Mouse (Mus musculus) gonadal fat pad, adult 2 months (tissue): ENCODE results near the gene Il13ra1. TPM values are rescaled to one million over a fixed set of nuclear protein-coding genes. Genes with fewer than 3 reads are reported as not detected.

ENCODE experiments used
- DNase-seq: peaks from one replicate; pipeline ENCODE4 v3.0.0-alpha.2; 2012; ENCODE audit warnings: low read depth
- polyA plus RNA-seq: library from polyadenylated mRNA; depleted of rRNA; stranded (reverse); fragments of >200 nt; gene quantifications from 2 replicates; pipeline ENCODE4 v1.2.3, GENCODE M21; 2012; rRNA removed

Gene Il13ra1
- polyA plus RNA-seq, result 5.2 and 7.1 TPM in 2 replicates

DNA sequence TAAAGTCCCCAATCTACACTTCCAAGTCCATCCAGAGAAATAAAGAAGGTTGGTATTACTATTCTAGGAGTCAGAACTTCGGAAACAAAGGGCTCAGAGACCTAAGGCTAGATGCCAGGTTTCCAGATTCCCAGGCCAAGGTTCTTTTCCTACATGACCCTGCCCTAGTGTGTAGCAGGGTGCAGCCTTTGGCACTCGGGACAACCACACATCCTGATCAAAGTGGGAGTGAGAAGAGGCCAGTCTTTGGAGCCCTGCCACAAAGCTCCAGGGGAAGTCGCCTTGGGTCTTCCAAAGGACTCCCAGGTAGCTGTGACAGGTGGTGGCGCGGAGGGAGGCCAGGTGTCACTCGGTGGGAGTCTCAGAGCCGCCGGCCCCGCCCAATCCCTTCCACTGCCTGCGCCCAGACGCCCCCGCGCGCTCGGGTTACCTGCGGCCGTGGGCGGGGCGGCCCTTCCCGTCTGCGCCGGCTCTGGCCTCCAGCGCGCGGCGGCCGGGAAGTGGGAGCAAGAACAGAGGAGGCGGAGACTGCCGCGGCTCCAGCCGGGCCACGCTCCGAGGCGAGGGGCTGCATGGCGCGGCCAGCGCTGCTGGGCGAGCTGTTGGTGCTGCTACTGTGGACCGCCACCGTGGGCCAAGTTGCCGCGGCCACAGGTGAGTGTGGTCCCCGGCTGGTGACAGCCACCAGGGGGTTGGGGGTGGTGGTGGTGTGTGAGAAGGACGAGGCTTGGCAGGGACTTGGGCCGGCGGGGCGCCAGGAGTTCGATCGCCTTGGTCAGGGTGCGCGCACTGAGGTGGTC lies at the start of gene Il13ra1:
Gene Il13ra1, plus strand, starts transcription at position 489 of the 800 bp plus-strand sequence.
- no peak for DNase-seq

DNA sequence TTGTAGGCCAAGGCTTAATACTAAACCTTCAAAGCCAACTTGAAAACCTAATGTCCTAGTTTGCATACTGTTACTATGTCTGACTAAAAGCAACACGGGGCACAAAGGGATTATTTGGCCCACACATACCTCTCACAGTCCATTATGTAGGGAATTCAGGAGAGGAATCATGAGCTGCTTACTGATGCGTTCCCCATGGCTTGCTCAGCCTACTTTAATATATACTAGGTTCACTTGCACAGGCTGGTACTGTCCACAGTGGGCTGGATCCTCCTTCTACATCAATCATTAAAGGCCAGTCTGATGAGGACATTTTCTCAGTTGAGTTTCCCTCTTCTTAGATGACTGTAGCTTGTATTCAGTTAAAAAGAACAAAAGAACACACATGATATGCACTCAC lies 37.9 kb upstream of the Il13ra1 start:
- DNase-seq, result no peak

DNA sequence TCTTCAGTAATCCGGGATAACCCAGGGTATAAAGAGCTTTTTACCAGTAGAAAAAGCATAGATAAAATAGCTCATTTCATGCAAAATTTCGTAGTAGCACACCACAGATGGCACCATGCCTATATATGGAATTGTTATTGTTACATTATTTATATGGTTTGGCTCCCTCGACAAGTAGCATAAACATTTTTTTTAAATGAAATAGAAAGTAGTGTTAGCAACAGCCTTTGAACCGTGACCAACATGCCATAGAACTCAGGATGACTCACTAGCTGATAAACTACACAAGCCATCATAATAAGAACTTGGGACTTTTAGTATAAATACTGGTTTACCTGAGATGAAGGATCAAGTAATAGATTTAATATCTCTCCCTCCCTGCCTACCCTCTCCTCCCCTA lies 34.7 kb upstream of the Il13ra1 start:
- no peak for DNase-seq

DNA sequence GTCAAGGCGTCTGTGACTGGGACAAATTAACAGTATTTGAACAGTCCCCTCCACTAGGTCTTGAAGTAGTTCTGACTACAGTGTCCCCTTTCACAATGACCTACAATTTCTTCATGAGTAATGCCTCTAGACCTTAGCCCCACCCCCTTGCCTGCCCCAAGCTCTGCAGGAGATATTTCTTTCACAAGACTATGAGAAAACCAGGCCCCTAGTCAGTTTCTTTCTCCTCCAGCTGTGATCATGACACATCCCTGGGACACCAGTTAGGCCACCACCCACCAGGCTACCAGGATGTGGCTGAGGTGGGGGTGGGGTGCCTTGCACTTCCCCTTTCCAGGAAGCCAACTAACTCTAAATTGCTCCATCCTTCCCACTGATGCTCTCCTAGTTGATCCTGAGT lies 29.0 kb upstream of the Il13ra1 start:
- DNase-seq, result no peak

DNA sequence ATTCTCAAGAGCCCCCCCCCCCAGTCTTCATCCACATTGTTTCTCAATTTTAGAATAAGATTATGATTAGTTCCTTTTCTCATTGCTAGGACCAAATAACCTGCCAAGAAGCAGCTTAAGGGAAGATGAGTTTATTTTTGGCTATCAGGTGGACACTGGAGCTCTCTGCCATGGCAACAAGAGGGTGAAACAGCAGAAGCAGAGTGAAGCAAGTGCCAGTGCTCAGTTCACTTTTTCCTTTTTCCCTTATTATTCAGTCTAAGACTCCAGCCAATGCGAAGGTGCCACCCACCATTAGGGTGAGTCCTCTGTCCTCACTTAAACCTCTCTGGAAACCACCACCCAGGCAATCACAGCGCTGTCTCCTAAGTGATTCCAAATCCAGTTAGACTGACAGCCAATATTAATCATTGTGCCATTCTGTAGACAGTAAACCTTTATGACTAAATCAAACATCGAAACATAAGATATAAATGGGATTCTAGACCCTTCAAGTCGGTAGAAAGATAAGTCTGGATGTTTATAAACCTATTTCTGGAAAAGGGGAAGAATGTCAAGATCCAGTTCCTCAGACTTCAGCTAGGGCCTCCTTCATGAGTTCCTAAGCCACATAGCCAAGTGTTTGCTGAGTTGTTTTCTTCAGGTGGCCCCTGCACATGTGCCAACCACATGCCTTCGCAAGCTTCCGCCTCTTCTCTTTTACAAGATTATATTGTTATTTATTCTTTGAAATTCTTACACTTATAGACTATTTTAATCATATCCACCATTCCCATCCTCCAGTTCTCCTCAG lies 23.2 kb upstream of the Il13ra1 start:
- no peak for DNase-seq

DNA sequence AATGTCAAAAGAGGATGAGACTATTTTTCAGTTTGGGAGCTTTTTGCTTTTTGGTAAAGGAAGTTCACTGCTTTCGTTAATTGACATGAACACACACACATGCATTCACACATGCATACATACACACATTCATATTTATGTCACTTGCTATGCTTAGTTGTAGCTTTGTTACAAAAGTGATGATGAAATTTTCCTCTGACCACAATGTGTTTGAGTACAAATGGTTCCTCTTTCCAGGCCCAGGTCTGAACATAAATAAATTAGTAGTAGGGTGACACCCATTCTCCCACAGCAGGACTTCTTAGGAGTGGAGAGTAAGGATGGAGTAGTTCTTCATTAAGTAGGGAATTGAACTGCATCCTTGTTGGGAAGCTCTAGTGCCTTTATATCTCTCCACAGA lies 11.0 kb upstream of the Il13ra1 start:
- DNase-seq, result no peak

DNA sequence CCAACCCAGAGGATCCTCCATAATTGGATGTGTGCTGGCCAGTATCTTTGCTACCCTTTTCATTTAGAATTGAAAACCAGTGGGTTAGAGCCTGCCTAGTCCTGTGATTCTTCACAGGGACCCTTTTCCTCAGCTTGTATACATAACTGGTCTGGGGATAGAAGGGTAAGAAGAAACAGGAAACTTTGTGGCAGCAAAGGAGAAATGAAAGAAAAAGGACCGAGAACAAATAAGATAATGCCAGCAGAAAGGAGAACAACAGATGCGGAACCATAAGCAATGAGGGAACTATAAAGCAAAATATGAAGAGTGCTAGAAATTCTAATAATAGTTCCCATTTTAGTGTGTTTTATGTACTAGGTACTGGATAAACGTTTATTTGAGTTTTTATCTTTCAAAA lies 10.6 kb upstream of the Il13ra1 start:
- DNase-seq, result no peak

DNA sequence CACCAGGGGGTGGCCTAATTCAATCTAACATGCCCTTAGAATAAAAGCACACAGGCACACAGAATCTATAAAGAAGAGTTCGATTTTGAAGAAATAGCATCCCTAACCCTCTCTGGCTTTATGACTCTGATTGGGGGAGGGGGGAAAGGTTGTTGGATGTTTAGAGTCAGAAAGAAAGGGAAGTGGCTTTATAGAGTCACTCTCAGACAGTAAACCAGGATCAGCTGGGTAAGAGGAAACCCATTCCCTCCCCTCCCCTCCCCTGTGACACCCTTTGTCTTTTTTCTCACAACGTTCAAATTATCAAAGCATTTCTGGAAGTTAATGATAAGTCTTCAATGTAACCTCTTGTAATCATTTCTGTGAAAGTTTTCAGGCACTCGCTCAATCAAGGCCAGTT lies 3.3 kb upstream of the Il13ra1 start:
- no peak for DNase-seq

DNA sequence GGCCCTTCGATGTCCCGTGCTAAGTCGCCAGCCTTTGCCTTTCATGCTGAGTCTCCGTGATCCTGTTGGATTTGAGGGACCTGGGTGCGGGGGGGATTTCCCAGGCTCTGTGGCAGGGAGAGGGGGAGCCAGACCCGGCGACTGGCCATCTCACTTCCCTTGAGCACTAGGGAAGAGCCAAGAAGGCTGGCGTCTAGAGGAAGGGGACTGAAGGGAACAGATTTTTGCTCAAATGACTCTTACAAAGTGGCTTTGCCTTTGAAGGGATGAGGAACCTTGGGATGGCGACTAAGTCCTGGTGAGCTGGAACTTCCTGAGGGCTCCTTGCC lies 476 bp downstream of the Il13ra1 start:
- DNase-seq, result no peak

DNA sequence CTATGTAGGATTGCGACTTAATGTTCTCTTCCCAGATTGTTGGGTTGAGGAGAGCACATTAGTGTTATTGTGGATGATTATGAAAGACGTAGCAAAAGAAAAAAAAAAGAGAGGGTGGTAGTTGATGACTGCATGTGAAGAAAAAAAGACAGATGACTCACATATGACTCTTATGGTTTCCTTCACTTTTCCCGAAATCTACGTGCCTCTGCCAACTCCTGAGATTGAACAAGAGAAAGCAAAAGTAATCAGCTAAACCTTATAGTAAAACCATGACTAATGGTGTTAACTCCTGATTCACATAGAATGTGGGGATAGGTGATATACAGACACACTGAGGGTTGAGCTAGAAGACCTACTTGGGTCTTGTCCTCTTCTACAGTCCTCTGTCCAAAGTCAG lies 3.3 kb downstream of the Il13ra1 start:
- no peak for DNase-seq

DNA sequence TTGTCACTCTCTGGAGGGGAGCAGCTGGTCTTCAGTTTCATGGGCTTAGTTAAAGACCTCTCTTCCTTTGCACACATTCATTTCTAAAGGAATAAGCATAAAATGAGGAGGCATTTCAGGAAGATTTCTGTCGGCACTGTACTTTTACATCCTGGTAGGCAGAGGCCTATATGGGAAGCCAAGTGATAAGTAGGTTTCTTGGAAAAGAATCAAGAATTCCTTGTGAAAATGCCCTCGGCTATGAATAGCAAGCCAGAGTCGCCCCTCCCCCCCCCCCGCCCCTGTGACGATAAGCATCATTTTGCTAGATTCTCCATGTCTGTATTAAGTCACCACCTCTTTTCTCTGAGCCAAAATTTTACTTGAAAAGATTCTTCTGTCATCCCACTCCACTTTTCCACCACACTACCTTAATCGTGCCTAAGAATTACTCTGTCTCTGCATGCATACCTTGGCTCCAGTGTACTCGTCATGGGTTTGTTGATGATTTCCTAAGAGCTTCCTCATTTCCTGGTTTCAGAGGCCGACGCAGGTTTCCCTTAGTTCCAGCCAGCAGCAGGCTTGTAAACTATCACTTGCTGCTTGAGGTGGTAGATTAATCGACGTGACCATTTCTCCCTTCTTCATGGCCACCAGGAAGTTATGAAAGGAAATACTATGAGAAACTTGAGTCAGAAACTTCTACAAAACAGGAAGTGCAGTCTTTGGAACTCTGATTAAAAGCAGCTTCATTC lies 17.3 kb downstream of the Il13ra1 start:
- peak; percentile 13 for DNase-seq

DNA sequence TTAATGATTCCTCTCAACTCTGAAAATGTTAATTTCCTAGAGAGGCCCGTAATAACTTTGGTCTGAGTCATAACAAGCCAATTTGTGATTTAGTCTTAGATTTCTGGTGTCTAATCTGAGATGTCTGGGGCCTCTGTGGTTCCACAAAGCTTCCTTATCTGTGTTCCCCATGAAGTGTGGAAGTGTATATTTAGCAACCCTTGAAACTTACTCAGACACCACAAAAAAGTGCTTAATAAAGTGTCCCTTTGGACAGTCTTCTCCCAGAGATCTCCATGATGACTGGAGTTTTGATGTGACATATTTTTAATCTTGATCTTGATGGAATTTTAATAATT lies 17.8 kb downstream of the Il13ra1 start:
- no peak for DNase-seq

DNA sequence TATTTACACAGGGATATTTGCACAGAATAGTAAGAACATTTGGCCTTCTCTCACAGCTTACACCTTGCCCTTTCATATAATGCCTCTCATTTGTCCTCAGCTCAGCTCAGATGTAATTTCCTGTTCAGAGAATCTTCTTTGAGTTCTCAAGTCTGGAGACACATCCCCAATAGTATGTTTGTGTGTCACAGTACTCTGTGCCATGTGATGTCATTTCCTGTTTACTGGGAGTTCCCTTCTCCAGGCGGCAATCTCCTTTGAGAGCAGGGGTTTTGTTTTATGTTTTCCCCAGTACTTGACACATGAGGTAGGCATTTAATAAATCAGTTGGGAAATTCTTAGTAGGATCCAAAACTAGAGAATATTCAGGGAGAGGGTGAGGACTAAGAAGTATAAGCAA lies 24.4 kb downstream of the Il13ra1 start:
- DNase-seq, result no peak

DNA sequence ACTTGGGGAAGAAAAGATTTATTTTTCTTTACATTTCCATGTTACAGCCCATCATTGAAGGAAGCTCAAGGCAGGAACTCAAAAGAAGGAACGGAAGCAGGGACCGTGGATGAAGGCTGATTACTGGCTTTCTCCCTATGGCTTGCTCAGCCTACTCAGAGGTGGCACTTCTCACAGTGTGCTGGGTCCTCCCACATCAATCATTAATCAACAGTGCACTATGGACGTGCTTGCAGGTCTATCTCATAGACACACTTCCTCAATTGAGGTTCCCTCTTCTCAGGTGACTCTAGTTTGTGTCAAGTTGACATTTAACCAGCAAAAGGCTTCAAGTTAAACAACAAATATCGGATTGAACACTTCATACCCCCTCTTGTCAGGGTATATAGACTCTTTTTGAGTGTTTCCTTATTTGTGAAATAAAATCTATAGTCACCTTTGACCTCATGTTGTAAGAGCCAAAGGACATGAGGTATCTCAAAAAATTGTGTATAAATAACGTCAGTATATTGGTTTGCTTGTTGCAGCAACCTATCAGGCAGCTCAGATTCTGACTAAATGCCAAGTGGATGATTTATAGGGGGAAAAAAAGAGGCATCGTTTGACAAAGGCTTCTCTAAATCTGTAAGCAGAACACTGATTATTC lies 30.2 kb downstream of the Il13ra1 start:
- no peak for DNase-seq

DNA sequence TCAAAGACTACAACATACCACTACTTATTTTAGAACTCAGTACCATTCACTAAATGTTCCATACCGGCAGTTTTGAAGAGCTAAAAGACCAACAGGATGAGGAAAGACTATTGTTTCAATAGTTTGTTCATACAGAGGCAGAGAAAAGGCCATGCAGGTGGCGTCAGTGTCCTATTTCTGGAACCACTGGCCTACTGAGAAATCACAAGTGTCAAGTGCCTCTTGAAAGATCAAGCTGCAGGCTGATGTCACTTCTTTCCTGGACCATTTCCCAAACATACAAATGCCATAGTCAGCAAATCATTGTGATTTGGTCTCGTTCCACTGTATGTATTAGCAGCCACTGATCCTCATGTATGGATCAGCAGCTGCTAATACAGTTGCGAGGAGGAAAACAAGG lies 34.8 kb downstream of the Il13ra1 start:
- no peak for DNase-seq

DNA sequence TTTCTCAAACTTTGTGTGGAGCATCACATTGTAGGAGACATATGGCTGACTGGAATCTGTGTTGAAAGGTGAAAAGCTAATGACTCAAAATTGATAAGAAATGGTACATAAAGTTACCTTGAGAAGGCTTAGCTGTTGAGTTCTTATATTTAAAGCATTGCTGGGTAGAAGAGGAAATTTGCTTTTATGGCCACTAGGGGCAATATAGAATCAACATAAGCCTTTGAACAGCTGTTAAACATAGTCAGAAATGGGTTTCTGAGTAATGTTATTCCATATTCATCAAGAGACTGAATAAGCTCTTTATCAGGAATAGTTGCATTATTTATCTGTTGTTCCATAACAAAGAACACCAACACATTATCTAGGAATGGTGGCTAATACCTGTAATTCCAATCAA lies 38.2 kb downstream of the Il13ra1 start:
- no peak for DNase-seq

DNA sequence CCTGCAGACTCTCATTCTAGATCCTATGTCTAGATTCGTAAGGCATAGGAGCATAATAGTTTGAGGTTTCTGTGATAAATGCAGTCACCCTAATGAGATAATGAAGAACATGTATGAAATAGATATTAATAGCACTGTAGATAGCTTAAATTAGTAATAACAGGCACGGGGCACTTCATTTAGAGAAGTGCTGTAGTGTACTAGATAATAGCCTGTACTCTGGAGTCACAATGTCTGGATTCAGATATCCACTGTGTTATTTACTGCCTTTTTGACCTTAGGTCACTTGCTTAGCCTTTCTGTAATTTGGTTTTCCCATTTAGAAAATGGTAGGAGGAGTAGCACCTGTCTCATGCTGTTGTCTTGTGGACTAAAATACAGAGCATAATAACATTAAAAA lies 44.8 kb downstream of the Il13ra1 start:
- no peak for DNase-seq

DNA sequence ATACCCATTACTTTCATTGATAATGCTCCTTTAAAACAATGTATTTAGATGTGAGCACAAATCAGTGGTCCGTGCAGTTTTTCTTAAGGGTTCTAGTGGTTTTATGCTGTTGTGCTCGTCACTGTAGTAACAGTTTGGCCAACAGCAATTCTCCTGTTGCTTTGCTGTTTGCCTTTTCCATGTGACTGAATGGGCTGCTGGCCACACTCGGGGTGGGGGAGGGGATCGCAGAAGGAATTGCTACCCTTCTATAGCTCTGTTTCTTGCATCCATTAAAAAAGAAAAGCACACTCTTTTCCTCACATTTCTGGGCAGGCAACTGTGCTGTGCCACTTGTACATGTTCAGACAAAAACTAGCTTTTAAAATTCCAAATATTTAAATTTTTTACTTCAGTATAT lies 49.7 kb downstream of the Il13ra1 start:
- no peak for DNase-seq

DNA sequence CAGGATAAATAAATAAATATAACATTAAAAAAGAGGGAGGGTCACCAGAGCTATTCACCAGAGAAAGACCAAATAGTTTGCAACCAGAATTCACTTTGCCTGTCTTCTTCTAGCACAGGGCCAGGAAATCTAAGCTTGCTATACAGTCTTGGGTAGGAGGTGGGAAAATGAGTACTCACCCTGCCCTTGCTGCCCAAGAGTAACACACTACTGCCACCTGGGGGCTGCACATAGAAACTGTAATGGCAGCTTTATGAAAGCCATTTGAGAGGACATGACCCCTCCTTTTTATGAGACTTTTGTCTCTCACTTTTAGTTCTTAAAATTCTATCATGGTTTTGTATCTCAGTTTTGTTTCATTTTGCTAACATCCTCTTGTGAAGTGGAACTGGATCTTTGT lies 71.7 kb downstream of the Il13ra1 start:
- no peak for DNase-seq

DNA sequence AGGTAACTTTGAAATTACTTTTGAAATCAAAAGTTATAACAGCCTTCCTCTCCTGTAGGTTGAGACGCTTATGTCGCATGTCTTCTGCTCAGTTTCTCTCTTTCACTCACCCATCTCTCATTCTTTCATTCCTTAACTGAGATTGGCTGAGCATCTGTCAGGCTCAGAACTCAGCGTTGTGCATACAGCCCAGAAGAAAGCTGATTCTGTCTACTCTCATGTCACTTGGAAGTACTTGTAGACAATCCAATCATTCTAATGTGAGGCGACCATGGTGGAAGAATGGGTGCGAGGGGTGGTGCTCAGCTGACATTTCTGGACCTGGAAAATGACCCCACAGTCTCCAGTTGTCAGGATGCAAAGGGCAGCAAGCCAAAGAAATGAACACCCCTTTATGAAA lies 74.1 kb downstream of the Il13ra1 start:
- no peak for DNase-seq

DNA sequence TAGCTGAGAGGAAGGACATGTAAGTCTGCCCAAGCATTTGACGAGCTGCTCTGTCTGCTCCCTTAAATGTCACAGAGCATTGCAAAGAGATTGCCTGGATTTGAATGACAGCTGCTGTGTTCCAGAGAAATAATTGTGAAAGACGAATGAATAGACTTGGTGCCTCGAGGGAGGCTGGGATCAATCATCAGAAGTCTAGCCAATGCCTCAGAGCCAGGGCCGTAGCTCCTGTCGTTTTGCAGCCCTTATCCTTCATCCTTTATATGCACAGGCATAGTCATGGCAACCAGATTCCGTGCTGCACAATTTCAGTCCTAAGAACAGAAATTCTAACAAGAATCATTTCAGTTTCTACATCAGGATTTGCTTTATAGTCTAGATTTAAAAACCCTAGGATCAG lies 74.5 kb downstream of the Il13ra1 start:
- DNase-seq, result no peak

DNA sequence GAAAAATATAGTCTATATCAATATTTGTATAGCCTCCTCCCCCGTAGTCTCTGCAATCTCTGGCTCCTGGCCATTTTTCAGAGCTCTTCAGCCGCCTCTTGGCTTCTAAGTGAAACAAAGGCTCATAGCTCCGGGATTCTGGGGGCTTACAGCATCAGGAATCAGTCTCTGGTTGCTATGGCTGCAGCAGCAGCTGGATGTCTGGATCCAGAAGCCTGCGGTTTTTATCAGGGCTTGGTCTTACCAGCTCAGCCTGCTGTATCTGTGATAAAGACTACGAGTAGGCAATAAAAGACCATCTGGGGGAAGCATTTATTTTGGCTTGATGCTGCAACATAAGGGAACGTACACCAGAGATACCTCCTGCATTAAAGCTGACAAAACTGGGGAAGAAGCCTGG lies 82.0 kb downstream of the Il13ra1 start:
- no peak for DNase-seq
